Comparison of ENCODE assay signal across 17 mouse cellular contexts in the genomic region with DNA sequence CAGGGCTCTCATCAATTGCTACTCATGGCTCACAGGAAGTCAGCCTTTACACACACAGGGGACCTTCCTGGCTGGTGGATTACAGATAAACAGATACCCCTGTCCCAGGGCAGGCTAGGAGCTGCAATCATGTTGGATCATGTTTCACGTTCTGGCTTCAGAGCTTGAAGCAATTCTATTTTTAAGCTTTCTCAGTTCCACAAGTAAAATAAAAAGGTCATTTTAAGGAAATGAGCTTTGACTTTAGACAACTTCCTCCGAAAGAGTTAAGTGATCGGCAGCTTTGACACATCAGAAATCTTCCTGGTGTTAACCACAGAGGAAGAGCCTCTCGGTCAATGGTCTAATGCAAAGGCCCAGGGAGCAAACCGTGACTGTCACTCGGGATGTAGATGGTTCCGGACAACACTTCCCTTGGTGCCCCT. TPM values are rescaled to one million over a fixed set of nuclear protein-coding genes. Genes with fewer than 3 reads are reported as not detected.
DNase-seq lines count a peak whose midpoint lies in the region; ATAC-seq and TF ChIP-seq lines count a peak whose summit lies in the region.
"Had no signal": no experiment of that assay in that cellular context is flagged by ENCODE, and none has a peak within 500 bp of the region (broad histone marks: within the 10 kb centered on the region; RNA-seq: fewer than 3 reads in every experiment).

No protein-coding gene starts in this region.

- no peak for TF ChIP-seq POLR2A in bone marrow macrophage, adult 2 months (IDR thresholded peaks at IDR 0.05; ENCODE audit: borderline replicate concordance, low read depth, low read length)

- no peak for TF ChIP-seq CTCF in bone marrow macrophage, adult 2 months (IDR thresholded peaks at IDR 0.05; ENCODE audit: low read depth, low read length)

- peaks cover 34% of the 10 kb centered on the region for H3K4me1 ChIP-seq in bone marrow macrophage, adult 2 months (ENCODE audit: control insufficient read depth, insufficient read depth, low read length)
- peaks cover 61% of the 10 kb centered on the region for H3K4me1 ChIP-seq in liver, embryonic 15.5 days (replicated peaks)
- H3K4me1 ChIP-seq: intestine, embryonic 15.5 days had no signal

- 21% methylated on average over 7 of the region's 7 CpGs for WGBS in liver, embryonic 15.5 days (ENCODE audit: insufficient replicate concordance)

- peak overlapping the region; percentile 5; the same call in 1 of the 2 replicates for H3K4me3 ChIP-seq in bone marrow macrophage, adult 2 months (ENCODE audit: insufficient read depth, low read length)
- no peak overlapping the region for H3K4me3 ChIP-seq in liver, embryonic 15.5 days (replicated peaks)
- H3K4me3 ChIP-seq: forebrain, embryonic 10.5 days; intestine, embryonic 15.5 days; limb, embryonic 12.5 days; midbrain, embryonic 15.5 days; stomach, embryonic 15.5 days had no signal

- H3K9me3 ChIP-seq in liver, embryonic 15.5 days (replicated peaks), result no peaks in the 10 kb centered on the region
- H3K9me3 ChIP-seq: forebrain, embryonic 10.5 days; G1E; intestine, embryonic 15.5 days; limb, embryonic 12.5 days; midbrain, embryonic 15.5 days; stomach, embryonic 15.5 days had no signal

- H3K36me3 ChIP-seq in liver, embryonic 15.5 days (replicated peaks), result peaks cover 36% of the 10 kb centered on the region
- H3K36me3 ChIP-seq: intestine, embryonic 15.5 days; midbrain, embryonic 15.5 days; stomach, embryonic 15.5 days had no signal

- no peak overlapping the region for H3K9ac ChIP-seq in liver, embryonic 15.5 days
- H3K9ac ChIP-seq: intestine, embryonic 15.5 days; limb, embryonic 12.5 days; midbrain, embryonic 15.5 days; stomach, embryonic 15.5 days had no signal

- H3K27ac ChIP-seq in bone marrow macrophage, adult 2 months (ENCODE audit: insufficient read depth, low read depth, low read length), result peak overlapping the region; percentile 30
- H3K27ac ChIP-seq in liver, embryonic 15.5 days (replicated peaks), result 0 out of 2 replicates have a peak overlapping the region, but pooled peaks have one; percentile 8
- H3K27ac ChIP-seq: forebrain, embryonic 10.5 days; intestine, embryonic 15.5 days; limb, embryonic 12.5 days; midbrain, embryonic 15.5 days; stomach, embryonic 15.5 days had no signal

- H3K4me2 ChIP-seq in liver, embryonic 15.5 days, result no peak overlapping the region
- H3K4me2 ChIP-seq: intestine, embryonic 15.5 days; limb, embryonic 12.5 days; midbrain, embryonic 15.5 days; stomach, embryonic 15.5 days had no signal

- ATAC-seq in liver, embryonic 15.5 days (ENCODE audit: insufficient read depth), result no peak
- ATAC-seq: intestine, embryonic 15.5 days; midbrain, embryonic 15.5 days had no signal

- peak; percentile 33 to 48 for DNase-seq in spleen, postnatal 36 days (ENCODE audit: low spot score in 2 of 2)
- DNase-seq in spleen, postnatal 14 days (ENCODE audit: low spot score in 2 of 2), result no peak
- DNase-seq in adrenal gland, postnatal 36 days, result no peak
- DNase-seq in ovary, postnatal 36 days (ENCODE audit: low spot score), result no peak
- no peak for DNase-seq in c-Kit-positive CD71-positive TER-119-positive erythroid progenitor cells, embryonic 14.5 days (ENCODE audit: low spot score)
- DNase-seq: cerebellum, adult 18-20 months; kidney, postnatal 36 days; layer of hippocampus, postnatal 36 days; lung, postnatal 14 days had no signal

- no peaks in the 10 kb centered on the region for H3K27me3 ChIP-seq in liver, embryonic 15.5 days
- H3K27me3 ChIP-seq: intestine, embryonic 15.5 days; limb, embryonic 12.5 days; midbrain, embryonic 15.5 days; stomach, embryonic 15.5 days had no signal

RNA-seq across cellular contexts. Expression of gene E2f3, which starts 6.7 kb away (rescaled TPM):
- polyA plus RNA-seq in bone marrow macrophage, adult 2 months (2012; ENCODE audit: insufficient read depth, insufficient read length, missing spikeins), result 7.9 and 8.9 TPM in 2 replicates
- polyA plus RNA-seq in liver, embryonic 15.5 days (2015; fragmentation: Nextera tagmentation; extraction: Ambion mirVana), result 3.9 and 4.0 TPM in 2 replicates
- 10 to 100 TPM; 10.9 to 12.4 TPM for total RNA-seq in adrenal gland, postnatal 36 days (2021)

Comparison
In these comparisons a context has a peak if more than half of its experiments do, and no peak if none do; other contexts are left out.
1. DNase-seq: peak in spleen, postnatal 36 days (2 of 2); none in spleen, postnatal 14 days (0 of 2), adrenal gland, postnatal 36 days (0 of 2), ovary, postnatal 36 days (single experiment) and c-Kit-positive CD71-positive TER-119-positive erythroid progenitor cells, embryonic 14.5 days (single experiment).